Mouse (Mus musculus) forebrain, embryonic 10.5 days (tissue): Measurements from ENCODE around the gene Imp3. TPM values are rescaled to one million over a fixed set of nuclear protein-coding genes. Genes with fewer than 3 reads are reported as not detected.
A peak's percentile ranks its signal among the peaks of the same experiment; 100 is the strongest.

ENCODE experiments used
- DNase-seq: peaks from one replicate; pipeline ENCODE4 v3.0.0-alpha.2; 2017; ENCODE audit warnings: low spot score; ENCODE audit errors: extremely low spot score
- H3K27ac ChIP-seq: fragments of 300-500 bp; sonication (generic); 2 replicates; pipeline ENCODE4 v1.5.1; 2016; ENCODE audit warnings: mild to moderate bottlenecking
- H3K27me3 ChIP-seq: fragments of 300-500 bp; sonication (generic); 2 replicates; pipeline ENCODE4 v1.6.1; 2016; ENCODE audit warnings: mild to moderate bottlenecking; ENCODE audit not compliant: poor library complexity, severe bottlenecking
- H3K36me3 ChIP-seq: fragments of 300-500 bp; sonication (generic); replicated peaks from 2 replicates; pipeline ENCODE4 v1.6.1; 2016; ENCODE audit warnings: mild to moderate bottlenecking, moderate library complexity
- H3K4me1 ChIP-seq: fragments of 300-500 bp; sonication (generic); 2 replicates; pipeline ENCODE4 v1.6.1; 2016
- H3K4me3 ChIP-seq: fragments of 300-500 bp; sonication (generic); 2 replicates; pipeline ENCODE4 v1.5.1; 2016; ENCODE audit warnings: mild to moderate bottlenecking, moderate library complexity
- H3K9me3 ChIP-seq: fragments of 300-500 bp; sonication (generic); 2 replicates; pipeline ENCODE4 v1.6.1; 2016; ENCODE audit warnings: mild to moderate bottlenecking, moderate library complexity
- WGBS: fragments of 180-500 bp; shearing (Covaris S2); methylation state at CpG from one replicate; pipeline ENCODE4 v1.1.7; 2016; 5-methylcytosine and 5-hydroxymethylcytosine counted together
- polyA plus RNA-seq: library from polyadenylated mRNA; unstranded; fragments of >200 nt; fragmentation: Nextera tagmentation; extraction: Ambion mirVana; gene quantifications from 2 replicates; pipeline ENCODE4 v1.2.1, GENCODE M21; 2016

Gene Imp3
- 62.6 and 72.1 TPM in 2 replicates for polyA plus RNA-seq

DNA sequence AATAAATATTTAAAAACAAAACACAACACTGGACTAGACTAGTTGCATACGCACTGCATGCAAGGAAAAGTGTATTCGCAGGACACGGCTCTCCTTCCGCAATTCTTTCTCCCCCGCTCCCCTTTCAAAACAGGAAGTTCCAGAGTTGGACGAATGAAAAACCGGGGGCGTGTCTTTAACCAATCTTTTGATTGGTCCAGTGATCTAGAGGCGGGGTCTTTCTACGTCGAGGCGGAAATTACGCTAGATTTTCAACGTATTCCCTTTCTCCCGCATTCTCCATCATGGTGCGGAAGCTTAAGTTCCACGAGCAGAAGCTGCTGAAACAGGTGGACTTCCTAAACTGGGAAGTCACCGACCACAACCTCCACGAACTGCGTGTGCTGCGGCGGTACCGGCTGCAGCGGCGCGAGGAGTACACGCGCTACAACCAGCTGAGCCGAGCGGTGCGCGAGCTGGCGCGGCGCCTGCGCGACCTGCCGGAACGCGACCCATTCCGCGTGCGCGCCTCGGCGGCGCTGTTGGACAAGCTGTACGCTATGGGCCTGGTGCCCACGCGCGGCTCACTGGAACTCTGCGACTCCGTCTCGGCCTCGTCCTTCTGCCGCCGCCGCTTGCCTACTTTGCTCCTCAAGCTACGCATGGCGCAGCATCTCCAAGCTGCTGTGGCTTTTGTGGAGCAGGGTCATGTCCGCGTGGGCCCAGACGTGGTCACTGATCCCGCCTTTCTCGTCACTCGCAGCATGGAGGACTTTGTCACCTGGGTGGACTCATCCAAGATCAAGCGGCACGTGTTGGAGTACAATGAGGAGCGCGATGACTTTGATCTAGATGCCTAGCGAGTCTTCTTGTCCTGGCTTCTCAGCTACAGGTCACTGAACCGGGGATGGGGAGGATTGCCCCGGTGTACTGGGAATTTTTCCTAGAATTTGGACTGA lies at the start of gene Imp3:
TSS of gene Imp3 (plus strand) at position 253 of the 938 bp plus-strand sequence.
- Histone ChIP-seq H3K9me3 (no peaks in the 10 kb centered on the region), H3K27ac (peak within 1 kb of the TSS; percentile 89), H3K36me3 (peaks cover 16% of the 10 kb centered on the region), H3K27me3 (no peaks in the 10 kb centered on the region), H3K4me1 (peaks cover 19% of the 10 kb centered on the region), H3K4me3 (peak within 1 kb of the TSS; percentile 90)
- peak; percentile 86 for DNase-seq
- WGBS = under 1% methylated on average over 73 of the region's 73 CpGs

DNA sequence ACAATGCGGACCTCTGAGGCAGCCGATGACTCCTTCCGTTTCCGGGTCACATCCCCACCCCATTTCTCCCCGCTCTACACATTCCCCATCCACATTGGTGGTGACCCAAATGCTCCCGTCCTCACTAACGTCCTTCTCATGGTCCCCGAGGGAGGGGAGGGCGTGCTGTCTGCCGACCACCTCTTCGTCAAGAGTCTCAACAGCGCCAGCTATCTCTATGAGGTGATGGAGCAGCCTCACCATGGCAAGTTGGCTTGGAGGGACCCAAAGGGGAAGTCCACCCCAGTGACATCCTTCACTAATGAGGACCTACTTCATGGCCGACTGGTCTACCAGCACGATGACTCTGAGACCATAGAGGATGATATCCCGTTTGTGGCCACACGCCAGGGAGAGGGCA lies 49.7 kb upstream of the Imp3 start:
- Histone ChIP-seq H3K4me3 (no peak overlapping the region), H3K9me3 (no peaks in the 10 kb centered on the region), H3K27me3 (peaks cover 22% of the 10 kb centered on the region), H3K27ac (no peak overlapping the region), H3K4me1 (peaks cover 12% of the 10 kb centered on the region), H3K36me3 (no peaks in the 10 kb centered on the region)
- no peak for DNase-seq
- 95% methylated on average over 16 of the region's 16 CpGs for whole genome bisulfite sequencing

DNA sequence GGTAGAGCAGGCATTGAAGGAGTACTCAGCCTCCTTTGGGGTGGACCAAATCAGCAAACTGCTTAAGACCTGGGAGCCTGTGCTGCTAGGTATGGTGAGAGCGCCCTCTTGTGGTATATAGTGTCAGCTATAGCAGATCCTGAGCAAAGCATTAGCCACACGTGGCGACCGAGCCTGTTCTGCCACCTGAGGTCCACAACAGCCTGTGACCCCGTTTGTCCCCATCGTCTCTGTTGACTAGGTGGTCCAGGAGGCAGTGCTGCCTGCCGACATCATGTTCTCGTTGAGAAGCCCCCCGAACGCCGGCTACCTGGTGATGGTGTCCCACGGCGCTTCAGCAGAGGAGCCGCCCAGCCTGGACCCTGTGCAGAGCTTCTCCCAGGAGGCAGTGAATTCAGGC lies 47.5 kb upstream of the Imp3 start:
- Histone ChIP-seq H3K9me3 (no peaks in the 10 kb centered on the region), H3K36me3 (no peaks in the 10 kb centered on the region), H3K27me3 (peaks cover 30% of the 10 kb centered on the region), H3K27ac (0 out of 2 replicates have a peak overlapping the region, but pooled peaks have one; percentile 44), H3K4me3 (peak overlapping the region; percentile 48), H3K4me1 (peaks cover 24% of the 10 kb centered on the region)
- peak; percentile 76 for DNase-seq
- 6% methylated on average over 14 of the region's 14 CpGs for WGBS

DNA sequence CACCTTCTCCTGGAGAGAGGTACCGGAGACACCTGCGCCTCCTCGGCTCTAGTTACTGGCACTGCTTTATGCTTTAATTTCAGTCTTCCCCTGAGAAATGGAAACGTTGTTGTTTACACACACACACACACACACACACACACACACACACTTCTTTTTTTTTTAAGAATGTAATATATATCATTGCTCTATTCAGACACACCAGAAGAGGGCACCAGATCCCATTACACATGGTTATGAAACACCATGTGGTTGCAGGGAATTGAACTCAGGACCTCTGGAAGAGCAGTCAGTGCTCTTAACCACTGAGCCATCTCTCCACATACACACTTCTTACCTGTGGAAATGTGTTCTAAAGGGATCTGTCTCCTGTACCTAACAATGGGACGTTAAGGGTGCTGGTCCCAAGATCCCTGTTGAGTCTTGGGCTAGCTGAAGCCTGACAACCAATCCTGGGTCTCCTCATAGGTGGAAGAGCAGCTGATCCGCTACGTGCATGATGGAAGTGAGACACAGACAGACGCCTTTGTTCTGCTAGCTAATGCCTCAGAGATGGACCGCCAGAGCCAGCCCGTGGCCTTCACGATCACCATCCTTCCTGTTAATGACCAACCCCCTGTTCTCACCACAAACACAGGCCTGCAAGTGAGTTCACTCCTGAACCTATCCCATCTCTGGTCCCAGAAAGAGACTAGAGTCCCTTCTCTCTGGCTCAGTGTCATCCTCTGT lies 46.6 kb upstream of the Imp3 start:
- peaks cover 24% of the 10 kb centered on the region for H3K4me1 ChIP-seq
- no peaks in the 10 kb centered on the region for H3K36me3 ChIP-seq
- no peaks in the 10 kb centered on the region for H3K9me3 ChIP-seq
- peaks cover 30% of the 10 kb centered on the region for H3K27me3 ChIP-seq
- no peak for DNase-seq
- H3K4me3 ChIP-seq = peak overlapping the region; percentile 48
- H3K27ac ChIP-seq = no peak overlapping the region
- WGBS = 78% methylated on average over 11 of the region's 11 CpGs

DNA sequence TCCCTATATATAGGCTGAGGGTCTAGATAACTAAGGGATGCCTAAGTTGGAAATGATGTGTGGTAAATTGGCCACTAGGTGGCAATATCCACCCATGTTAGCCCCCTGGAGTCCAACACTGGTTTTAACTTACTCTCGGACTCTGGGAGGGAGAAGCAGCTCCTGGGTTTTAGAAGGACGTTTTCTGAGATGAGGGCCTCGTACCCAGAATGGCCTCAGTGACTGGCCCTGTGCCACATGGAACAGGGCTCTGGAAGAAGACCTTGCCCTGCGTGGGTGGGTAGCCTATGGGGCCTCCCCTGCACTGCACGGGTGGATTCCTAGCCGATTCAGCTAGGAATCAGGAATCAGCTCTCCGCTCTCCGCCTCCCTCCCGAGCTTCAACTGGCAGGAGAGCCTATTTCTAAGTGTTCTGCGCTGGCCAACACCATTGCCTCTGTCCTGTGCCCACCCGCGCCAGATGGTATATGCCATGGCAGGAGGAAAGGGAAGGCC lies 45.7 kb upstream of the Imp3 start:
- H3K36me3 ChIP-seq = no peaks in the 10 kb centered on the region
- H3K4me1 ChIP-seq = peaks cover 24% of the 10 kb centered on the region
- WGBS = 35% methylated on average over 12 of the region's 12 CpGs
- no peaks in the 10 kb centered on the region for H3K9me3 ChIP-seq
- H3K27ac ChIP-seq = peak overlapping the region; percentile 42
- peak overlapping the region; percentile 28 for H3K4me3 ChIP-seq
- H3K27me3 ChIP-seq = peaks cover 30% of the 10 kb centered on the region
- DNase-seq = peak; percentile 71

DNA sequence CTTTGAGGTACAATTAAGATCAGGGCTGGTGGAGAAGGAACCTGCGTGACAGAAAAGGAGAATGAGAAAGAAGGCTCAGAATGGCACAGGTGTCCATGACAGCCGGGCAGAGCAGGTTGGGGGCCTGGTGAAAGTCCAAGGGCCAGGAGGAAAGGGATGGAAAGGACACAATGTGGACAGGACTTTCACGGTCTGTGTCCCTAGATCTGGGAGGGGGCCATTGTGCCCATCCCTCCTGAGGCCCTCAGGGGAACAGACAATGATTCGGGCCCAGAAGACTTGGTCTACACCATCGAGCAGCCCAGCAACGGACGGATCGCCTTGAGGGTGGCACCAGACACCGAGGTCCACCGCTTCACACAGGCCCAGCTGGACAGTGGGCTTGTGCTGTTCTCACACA lies 45.2 kb upstream of the Imp3 start:
- H3K4me1 ChIP-seq = peaks cover 24% of the 10 kb centered on the region
- no peaks in the 10 kb centered on the region for H3K36me3 ChIP-seq
- no peaks in the 10 kb centered on the region for H3K9me3 ChIP-seq
- DNase-seq = no peak
- WGBS = 82% methylated on average over 10 of the region's 10 CpGs
- H3K27ac ChIP-seq = peak overlapping the region; percentile 42; the same call in 1 of the 2 replicates
- peaks cover 30% of the 10 kb centered on the region for H3K27me3 ChIP-seq
- H3K4me3 ChIP-seq = no peak overlapping the region

DNA sequence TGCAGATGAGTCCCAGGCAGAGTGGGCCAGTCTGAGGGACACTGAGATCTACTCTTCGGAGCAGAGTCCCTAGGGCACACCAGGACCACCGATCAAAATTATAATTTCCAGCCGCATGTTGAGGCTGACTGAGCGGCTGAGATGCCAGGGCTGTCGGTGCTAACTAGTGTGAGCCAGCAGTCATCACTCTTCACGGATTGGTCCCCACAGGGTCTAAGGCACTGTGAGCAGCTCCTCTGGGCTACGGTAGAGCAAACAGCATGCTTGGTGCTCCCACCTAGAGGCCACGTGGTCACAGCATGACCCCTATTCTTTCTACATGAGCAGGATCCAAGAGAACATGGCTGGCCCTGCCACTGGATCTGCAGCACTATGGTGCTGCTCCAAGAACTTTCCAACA lies 44.0 kb upstream of the Imp3 start:
- Histone ChIP-seq H3K4me3 (no peak overlapping the region), H3K9me3 (no peaks in the 10 kb centered on the region), H3K4me1 (peaks cover 24% of the 10 kb centered on the region), H3K36me3 (no peaks in the 10 kb centered on the region), H3K27ac (peak overlapping the region; percentile 51), H3K27me3 (peaks cover 30% of the 10 kb centered on the region)
- WGBS = 66% methylated on average over 8 of the region's 8 CpGs
- no peak for DNase-seq

DNA sequence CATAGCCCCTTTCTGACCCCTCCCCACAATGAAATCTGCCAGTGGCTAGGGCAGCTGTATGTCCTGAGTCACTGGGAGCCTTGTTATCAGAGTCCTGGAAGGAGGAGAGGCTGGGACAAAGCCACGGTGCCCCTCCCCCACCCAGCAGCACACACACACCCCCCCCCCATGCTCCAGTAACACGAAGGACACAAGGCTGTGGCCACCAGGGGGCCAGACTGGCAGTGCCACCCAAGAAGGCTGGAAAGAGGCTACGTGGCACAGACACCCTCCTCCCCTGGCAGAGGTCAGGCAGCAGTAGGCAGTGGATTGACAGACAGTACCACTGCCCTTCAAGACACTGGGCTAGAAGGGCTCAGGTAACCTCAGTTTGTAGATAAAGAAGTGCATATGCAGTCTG lies 43.3 kb upstream of the Imp3 start:
- Histone ChIP-seq H3K27ac (peak overlapping the region; percentile 51), H3K36me3 (no peaks in the 10 kb centered on the region), H3K9me3 (no peaks in the 10 kb centered on the region), H3K27me3 (peaks cover 30% of the 10 kb centered on the region), H3K4me1 (peaks cover 24% of the 10 kb centered on the region), H3K4me3 (no peak overlapping the region)
- DNase-seq = no peak
- 20% methylated on average over 3 of the region's 3 CpGs for WGBS

DNA sequence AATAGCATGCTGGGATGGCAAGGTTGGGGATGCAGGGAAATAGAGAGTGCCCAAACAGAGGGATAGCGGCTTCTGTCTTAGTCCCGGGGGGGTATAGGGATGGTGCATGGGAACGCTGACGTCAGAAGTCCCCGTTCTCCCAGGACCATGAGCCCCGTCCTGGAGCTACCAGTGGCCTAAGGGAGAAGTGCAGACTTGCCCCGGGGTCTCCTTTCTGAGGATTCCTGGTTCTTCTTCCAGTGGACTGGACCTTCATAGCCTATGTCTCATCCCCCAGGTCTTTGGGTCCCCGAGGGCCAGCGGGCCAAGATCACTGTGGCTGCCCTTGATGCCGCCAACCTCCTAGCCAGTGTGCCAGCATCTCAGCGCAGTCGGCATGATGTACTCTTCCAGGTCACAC lies 40.5 kb upstream of the Imp3 start:
- 92% methylated on average over 12 of the region's 12 CpGs for WGBS
- Histone ChIP-seq H3K4me3 (no peak overlapping the region), H3K27ac (no peak overlapping the region), H3K27me3 (peaks cover 15% of the 10 kb centered on the region), H3K36me3 (no peaks in the 10 kb centered on the region), H3K9me3 (no peaks in the 10 kb centered on the region), H3K4me1 (peaks cover 28% of the 10 kb centered on the region)
- no peak for DNase-seq

DNA sequence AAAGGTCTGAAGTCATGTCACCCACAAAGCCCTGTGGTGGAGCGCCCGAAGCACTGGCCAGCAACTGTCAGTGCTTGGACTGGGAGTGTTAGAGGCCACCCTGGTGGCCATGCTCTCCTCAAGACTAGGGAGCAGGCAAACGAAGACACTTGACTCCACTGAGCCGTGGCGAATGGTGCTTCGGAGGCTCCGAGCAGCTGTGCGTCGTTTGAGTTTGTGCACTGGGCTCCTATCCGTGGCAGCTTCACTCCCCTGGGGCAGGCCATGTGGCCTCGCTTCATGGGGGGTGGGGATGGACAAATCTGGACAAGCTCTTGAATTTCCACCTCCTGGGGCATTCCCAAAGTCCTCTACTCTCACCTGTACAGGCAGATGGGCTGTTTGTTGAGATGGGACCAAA lies 37.9 kb upstream of the Imp3 start:
- DNase-seq = no peak
- WGBS = 78% methylated on average over 11 of the region's 11 CpGs
- no peaks in the 10 kb centered on the region for H3K9me3 ChIP-seq
- peaks cover 15% of the 10 kb centered on the region; the same call in 1 of the 2 replicates for H3K4me1 ChIP-seq
- H3K27ac ChIP-seq = no peak overlapping the region
- H3K27me3 ChIP-seq = no peaks in the 10 kb centered on the region
- no peak overlapping the region for H3K4me3 ChIP-seq
- no peaks in the 10 kb centered on the region for H3K36me3 ChIP-seq

DNA sequence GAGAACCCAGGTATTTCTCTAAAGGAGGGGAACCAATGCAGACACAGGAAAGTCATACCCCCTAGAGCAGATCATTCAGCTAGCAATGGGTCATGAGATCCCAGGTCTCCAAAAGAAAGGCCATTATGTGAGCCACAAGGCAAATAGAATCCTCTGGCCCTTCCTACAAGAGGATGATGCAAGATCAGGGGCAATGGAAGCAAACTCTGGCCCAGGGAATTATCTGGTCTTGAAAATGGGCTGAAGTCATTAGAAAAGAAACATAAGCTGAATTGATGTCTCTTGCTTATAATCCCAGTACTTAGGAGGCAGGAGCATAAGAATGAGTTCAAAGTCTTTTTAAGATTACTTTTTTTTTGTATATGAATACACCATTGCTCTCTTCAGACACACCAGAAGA lies 37.2 kb upstream of the Imp3 start:
- Histone ChIP-seq H3K36me3 (no peaks in the 10 kb centered on the region), H3K9me3 (no peaks in the 10 kb centered on the region), H3K4me1 (peaks cover 15% of the 10 kb centered on the region; the same call in 1 of the 2 replicates), H3K27ac (no peak overlapping the region), H3K4me3 (no peak overlapping the region), H3K27me3 (no peaks in the 10 kb centered on the region)
- no peak for DNase-seq

DNA sequence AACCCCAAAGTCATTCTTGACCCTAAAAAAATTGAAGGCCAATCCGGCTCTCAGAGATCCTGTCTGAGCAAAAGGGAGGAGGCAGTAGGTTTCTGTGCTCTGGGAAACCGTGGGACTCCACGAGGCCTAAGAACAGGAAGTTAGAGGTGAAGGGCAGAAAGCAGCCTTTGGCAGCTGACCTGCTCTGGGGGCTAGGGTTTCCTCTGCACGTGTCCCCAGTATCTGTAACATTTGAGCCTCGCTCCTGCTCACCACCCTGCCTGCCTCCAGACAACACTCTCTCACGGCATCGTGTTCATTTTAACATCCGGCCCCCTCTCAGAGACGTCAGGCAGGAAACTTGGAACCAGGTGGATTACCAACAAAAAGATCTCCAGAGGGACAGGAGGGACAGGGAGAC lies 36.7 kb upstream of the Imp3 start:
- Histone ChIP-seq H3K36me3 (no peaks in the 10 kb centered on the region), H3K27me3 (no peaks in the 10 kb centered on the region), H3K9me3 (no peaks in the 10 kb centered on the region), H3K4me1 (peaks cover 15% of the 10 kb centered on the region; the same call in 1 of the 2 replicates), H3K4me3 (no peak overlapping the region), H3K27ac (no peak overlapping the region)
- no peak for DNase-seq
- WGBS = 74% methylated on average over 9 of the region's 9 CpGs

DNA sequence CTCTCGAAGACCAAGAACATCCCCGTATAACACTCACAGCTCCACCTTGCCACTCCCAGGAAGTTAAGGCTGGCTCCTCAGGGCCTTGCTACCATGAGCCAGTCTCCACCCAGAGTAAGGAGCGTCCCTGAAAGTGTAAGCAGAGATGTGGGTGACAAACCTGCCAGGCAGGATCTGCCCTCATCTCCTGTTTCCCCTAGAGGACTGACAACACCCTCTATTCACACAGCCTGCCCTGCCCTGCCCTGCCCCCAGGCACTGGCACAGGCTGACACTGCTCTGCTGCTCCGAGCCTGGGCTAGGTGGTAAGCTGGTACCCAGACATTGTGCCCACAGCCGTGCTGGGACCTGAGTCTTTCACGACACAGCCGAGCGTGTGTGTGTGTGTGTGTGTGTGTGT lies 36.1 kb upstream of the Imp3 start:
- no peaks in the 10 kb centered on the region for H3K27me3 ChIP-seq
- WGBS = 72% methylated on average over 8 of the region's 8 CpGs

More for the DNA sequence above, 36.1 kb upstream of the Imp3 start:
- Histone ChIP-seq H3K27ac (no peak overlapping the region), H3K4me1 (peaks cover 15% of the 10 kb centered on the region; the same call in 1 of the 2 replicates), H3K9me3 (no peaks in the 10 kb centered on the region), H3K36me3 (no peaks in the 10 kb centered on the region), H3K4me3 (no peak overlapping the region)
- no peak for DNase-seq
